Mouse (Mus musculus) myocyte (in vitro differentiated cells): ENCODE data around the gene Fyn. TPM values are rescaled to one million over a fixed set of nuclear protein-coding genes. Genes with fewer than 3 reads are reported as not detected.

Experiments used
- H3K27me3 ChIP-seq: one replicate; pipeline ENCODE4 v1.6.1; 2011; ENCODE audit not compliant: control insufficient read depth, insufficient read depth, insufficient read length
- H3K36me3 ChIP-seq: one replicate; pipeline ENCODE4 v1.6.1; 2011; ENCODE audit not compliant: control insufficient read depth, insufficient read depth
- H3K4me2 ChIP-seq: one replicate; pipeline ENCODE4 v1.6.1; 2011; ENCODE audit warnings: low read depth, control low read depth
- H3K4me3 ChIP-seq: one replicate; pipeline ENCODE4 v1.5.1; 2011; ENCODE audit warnings: mild to moderate bottlenecking, control low read depth, moderate library complexity
- H3K79me2 ChIP-seq: one replicate; pipeline ENCODE4 v1.6.1; 2011; ENCODE audit not compliant: control insufficient read depth, insufficient read depth
- H3ac ChIP-seq: one replicate; pipeline ENCODE4 v1.6.1; 2011; ENCODE audit not compliant: control insufficient read depth, insufficient read length
- CEBPB ChIP-seq: IDR thresholded peaks from 2 replicates; pipeline ENCODE4 v1.6.1; 2011; ENCODE audit warnings: mild to moderate bottlenecking, moderate library complexity; ENCODE audit not compliant: poor library complexity, insufficient read depth, severe bottlenecking
- E2F4 ChIP-seq: IDR thresholded peaks from one replicate; pipeline ENCODE4 v1.6.1; 2011; ENCODE audit warnings: mild to moderate bottlenecking, control low read depth, moderate library complexity; ENCODE audit not compliant: insufficient read depth
- MAX ChIP-seq: IDR thresholded peaks from one replicate; pipeline ENCODE4 v1.6.1; 2011; ENCODE audit warnings: low read depth, mild to moderate bottlenecking, control low read depth
- MYOD1 ChIP-seq, 3 experiments: IDR thresholded peaks; one replicate each; pipeline ENCODE4 v1.6.1; 2011; ENCODE audit warnings: control low read depth in 2 of 3, low read depth in 2 of 3, mild to moderate bottlenecking in 2 of 3, moderate library complexity in 1 of 3; ENCODE audit not compliant: insufficient read length in 2 of 3, control insufficient read depth in 1 of 3
- MYOG ChIP-seq, 3 experiments: IDR thresholded peaks; one replicate each; pipeline ENCODE4 v1.6.1; 2011; ENCODE audit warnings: control low read depth in 2 of 3, low read depth in 2 of 3, mild to moderate bottlenecking in 2 of 3; ENCODE audit not compliant: insufficient read length in 2 of 3, control insufficient read depth in 1 of 3, insufficient read depth in 1 of 3
- POLR2A ChIP-seq: IDR thresholded peaks from one replicate; pipeline ENCODE4 v1.6.1; 2011; ENCODE audit warnings: low read depth, mild to moderate bottlenecking, control low read depth, moderate library complexity; ENCODE audit not compliant: insufficient read length
- POLR2AphosphoS2 ChIP-seq: IDR thresholded peaks from one replicate; pipeline ENCODE4 v1.6.1; 2011; ENCODE audit warnings: low read depth, control low read depth; ENCODE audit not compliant: insufficient read length
- REST ChIP-seq: IDR thresholded peaks from one replicate; pipeline ENCODE4 v1.6.1; 2011; ENCODE audit warnings: mild to moderate bottlenecking, control low read depth, moderate library complexity; ENCODE audit not compliant: insufficient read depth, insufficient read length
- SRF ChIP-seq: IDR thresholded peaks from one replicate; pipeline ENCODE4 v1.6.1; 2011; ENCODE audit warnings: low read depth; ENCODE audit not compliant: control insufficient read depth, insufficient read length
- TCF12 ChIP-seq: IDR thresholded peaks from one replicate; pipeline ENCODE4 v1.6.1; 2011; ENCODE audit warnings: mild to moderate bottlenecking, control low read depth; ENCODE audit not compliant: poor library complexity, insufficient read depth, severe bottlenecking
- TCF3 ChIP-seq: IDR thresholded peaks from one replicate; pipeline ENCODE4 v1.6.1; 2011; ENCODE audit warnings: low read depth, control low read depth; ENCODE audit not compliant: insufficient read length
- USF1 ChIP-seq: IDR thresholded peaks from one replicate; pipeline ENCODE4 v1.6.1; 2011; ENCODE audit warnings: low read depth, mild to moderate bottlenecking, control low read depth, moderate library complexity
- polyA plus RNA-seq: library from polyadenylated mRNA; unstranded; fragments of >200 nt; fragmentation: generic; extraction: Trizol; gene quantifications from one replicate; pipeline ENCODE4 v1.2.1, GENCODE M21; 2012; ENCODE audit warnings: missing spikeins

Fyn gene
- polyA plus RNA-seq, 1 experiment: 148 TPM

DNA sequence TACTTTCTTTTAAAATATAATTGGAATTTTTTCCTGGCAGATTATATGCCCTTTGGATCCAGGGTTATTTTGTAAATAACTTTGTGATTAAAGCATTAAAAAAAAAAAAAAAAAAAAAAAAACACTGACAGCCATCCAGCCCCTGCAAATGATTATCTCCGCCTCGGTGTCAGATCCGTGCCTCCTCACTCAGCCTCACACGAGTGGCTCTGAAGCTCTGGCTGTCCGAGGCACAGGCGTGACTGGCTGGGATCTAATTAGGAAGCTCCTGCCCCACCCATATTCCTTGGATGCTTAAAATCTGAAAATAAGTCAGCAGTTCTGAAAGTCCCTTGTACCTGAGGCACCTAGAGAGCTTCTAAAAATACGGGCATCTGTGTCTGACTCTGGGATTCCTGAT is 164.2 kb downstream of the Fyn start:
- Histone ChIP-seq H3K36me3 (peaks cover 51% of the 10 kb centered on the region), H3K4me2 (no peak overlapping the region), H3K27me3 (no peaks in the 10 kb centered on the region)

GRCm38 (mm10) chr10:39534324-39535026 is 165.8 kb downstream of the Fyn start:
- H3K79me2 ChIP-seq: no peaks in the 10 kb centered on the region
- H3K4me2 ChIP-seq: no peak overlapping the region
- no peak overlapping the region for H3K4me3 ChIP-seq
- H3K36me3 ChIP-seq: peaks cover 54% of the 10 kb centered on the region
- peak in 2 of 3 experiments; percentile 24 to 58 for TF ChIP-seq MYOD1 (IDR thresholded peaks at IDR 0.05; ENCODE audit: control insufficient read depth in 1 of 3, insufficient read length in 2 of 3, low read depth in 2 of 3)
- peak; percentile 5 for TF ChIP-seq POLR2AphosphoS2
- TF ChIP-seq E2F4: no peak
- no peak for TF ChIP-seq USF1
- peak in 1 of 3 experiments; percentile 57 for TF ChIP-seq MYOG (IDR thresholded peaks at IDR 0.05; ENCODE audit: control insufficient read depth in 1 of 3, insufficient read depth in 1 of 3, insufficient read length in 2 of 3, low read depth in 2 of 3)
- no peak for TF ChIP-seq SRF
- TF ChIP-seq REST: no peak
- no peak for TF ChIP-seq TCF12
- TF ChIP-seq CEBPB: no peak
- TF ChIP-seq POLR2A: no peak
- TF ChIP-seq TCF3: no peak
- TF ChIP-seq MAX: no peak
- H3ac ChIP-seq: no peak overlapping the region
- H3K27me3 ChIP-seq: no peaks in the 10 kb centered on the region

More for the DNA sequence above, 164.2 kb downstream of the Fyn start:
- no peak for TF ChIP-seq TCF3
- TF ChIP-seq E2F4: no peak
- no peak for TF ChIP-seq USF1
- no peak for TF ChIP-seq REST
- TF ChIP-seq POLR2A: no peak
- no peak for TF ChIP-seq MYOD1 (IDR thresholded peaks at IDR 0.05; ENCODE audit: control insufficient read depth in 1 of 3, insufficient read length in 2 of 3, low read depth in 2 of 3)
- Histone ChIP-seq H3K4me3 (no peak overlapping the region), H3ac (no peak overlapping the region), H3K79me2 (no peaks in the 10 kb centered on the region)

DNA sequence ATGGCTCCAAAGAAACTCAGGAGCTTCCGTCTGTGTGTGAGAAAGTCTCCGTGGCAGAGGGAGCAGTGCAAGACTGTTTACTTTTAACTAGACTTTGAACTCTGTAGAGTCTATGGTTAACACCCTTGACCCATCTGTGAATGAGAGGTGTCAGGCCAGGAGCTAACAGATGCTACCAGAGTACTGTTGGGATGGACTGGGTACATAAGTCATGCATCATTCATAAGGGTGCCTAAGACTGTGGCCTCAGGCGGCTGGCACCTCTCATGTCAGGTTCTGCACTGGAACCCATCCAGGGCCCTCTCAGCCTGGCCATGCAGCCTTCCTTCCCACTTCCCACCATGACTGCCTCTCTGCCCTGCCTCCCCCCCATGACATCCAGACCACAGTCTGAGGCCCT is 166.7 kb downstream of the Fyn start:
- Histone ChIP-seq H3ac (no peak overlapping the region), H3K4me3 (no peak overlapping the region), H3K79me2 (no peaks in the 10 kb centered on the region), H3K4me2 (no peak overlapping the region), H3K36me3 (peaks cover 54% of the 10 kb centered on the region), H3K27me3 (no peaks in the 10 kb centered on the region)
- TF ChIP-seq MYOG (IDR thresholded peaks at IDR 0.05; ENCODE audit: control insufficient read depth in 1 of 3, insufficient read depth in 1 of 3, insufficient read length in 2 of 3, low read depth in 2 of 3): no peak
- TF ChIP-seq MYOD1 (IDR thresholded peaks at IDR 0.05; ENCODE audit: control insufficient read depth in 1 of 3, insufficient read length in 2 of 3, low read depth in 2 of 3): no peak
- no peak for TF ChIP-seq TCF12
- no peak for TF ChIP-seq POLR2A
- TF ChIP-seq CEBPB: no peak
- no peak for TF ChIP-seq TCF3
- TF ChIP-seq USF1: no peak
- TF ChIP-seq E2F4: no peak
- no peak for TF ChIP-seq MAX
- no peak for TF ChIP-seq REST
- no peak for TF ChIP-seq POLR2AphosphoS2
- TF ChIP-seq SRF: no peak

- TF ChIP-seq TCF12 (peak; percentile 52), REST (no peak), MYOG (IDR thresholded peaks at IDR 0.05; ENCODE audit: control insufficient read depth in 1 of 3, insufficient read depth in 1 of 3, insufficient read length in 2 of 3, low read depth in 2 of 3) (peak; percentile 75 to 95 (median 93)), MYOD1 (IDR thresholded peaks at IDR 0.05; ENCODE audit: control insufficient read depth in 1 of 3, insufficient read length in 2 of 3, low read depth in 2 of 3) (peak; percentile 26 to 89 (median 70)), TCF3 (peak; percentile 55)
- Histone ChIP-seq H3K4me2 (no peak overlapping the region), H3K4me3 (no peak overlapping the region), H3K36me3 (peaks cover 58% of the 10 kb centered on the region), H3ac (no peak overlapping the region), H3K27me3 (no peaks in the 10 kb centered on the region), H3K79me2 (no peaks in the 10 kb centered on the region)
Observed at GRCm38 (mm10) chr10:39536258-39536657, 167.6 kb downstream of the Fyn start.

GRCm38 (mm10) chr10:39540012-39540647 is 171.5 kb downstream of the Fyn start:
- Histone ChIP-seq H3K36me3 (peaks cover 51% of the 10 kb centered on the region), H3K27me3 (no peaks in the 10 kb centered on the region), H3K79me2 (no peaks in the 10 kb centered on the region), H3K4me3 (no peak overlapping the region), H3K4me2 (no peak overlapping the region), H3ac (no peak overlapping the region)
- TF ChIP-seq USF1 (no peak), POLR2AphosphoS2 (peak; percentile 31), TCF3 (no peak), POLR2A (peak; percentile 18), MAX (no peak)
